Mouse (Mus musculus): Measurements from ENCODE around the gene Cdc25b. TPM values are rescaled to one million over a fixed set of nuclear protein-coding genes. Genes with fewer than 3 reads are reported as not detected.

Cdc25b gene
- polyA plus RNA-seq, 1 experiment from 2014 or later, result 77.7 TPM

- peak overlapping the region; percentile 77 for H3K27ac ChIP-seq (ENCODE audit: low read depth)
- ATAC-seq (peak; percentile 40), DNase-seq (peak; percentile 68)
- H3K9me3 ChIP-seq (ENCODE audit: low read length), result no peaks in the 10 kb centered on the region
- H3K4me3 ChIP-seq (ENCODE audit: low read depth, low read length), result no peak overlapping the region
- 57% methylated on average over 8 of the region's 8 CpGs for WGBS (ENCODE audit: insufficient replicate concordance)
- no peaks in the 10 kb centered on the region for H3K27me3 ChIP-seq (ENCODE audit: insufficient read depth, low read length)
- H3K4me1 ChIP-seq (ENCODE audit: insufficient read depth), result peaks cover 56% of the 10 kb centered on the region
- no peak for TF ChIP-seq CTCF (IDR thresholded peaks at IDR 0.05; ENCODE audit: low read depth)
- TF ChIP-seq EP300 (IDR thresholded peaks at IDR 0.05; ENCODE audit: low read depth), result peak; percentile 100
- peaks cover 9% of the 10 kb centered on the region; the same call in 1 of the 2 replicates for H3K36me3 ChIP-seq (replicated peaks; ENCODE audit: insufficient read depth, low read length)
- H3K9ac ChIP-seq (replicated peaks), result 0 out of 2 replicates have a peak overlapping the region, but pooled peaks have one; percentile 1
- H3K4me2 ChIP-seq (ENCODE audit: low read depth, low read length), result peak overlapping the region; percentile 1; the same call in 1 of the 2 replicates
These were observed 18.9 kb downstream of the Cdc25b start for GRCm38 (mm10) chr2:131205521-131206182.

DNA sequence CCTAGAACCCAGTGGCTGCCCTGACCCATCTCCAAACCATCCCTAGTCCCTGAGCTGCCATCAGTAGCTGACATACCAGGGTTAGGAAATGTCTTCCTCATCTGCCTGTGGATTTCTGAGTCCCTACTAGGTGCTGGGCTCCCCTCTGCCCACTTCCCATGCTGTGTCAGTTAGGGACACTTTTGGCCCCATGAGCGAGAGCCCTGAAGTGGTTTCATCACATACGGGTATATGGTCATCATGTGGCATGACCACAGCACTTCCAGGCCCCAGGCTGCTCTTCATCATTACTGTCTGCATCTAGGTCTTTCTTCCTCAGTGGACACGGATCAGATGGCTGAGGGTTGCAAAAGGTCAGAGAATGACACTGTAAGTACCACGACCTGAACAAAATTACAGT is 20.0 kb downstream of the Cdc25b start, which contains the start of gene Ap5s1:
TSS of gene Ap5s1 (plus strand) at position 301 of the 400 bp plus-strand sequence.
- DNase-seq (peak; percentile 13), ATAC-seq (no peak)
- Histone ChIP-seq H3K4me2 (ENCODE audit: low read depth, low read length) (peak within 1 kb of the TSS; percentile 1; the same call in 1 of the 2 replicates), H3K36me3 (replicated peaks; ENCODE audit: insufficient read depth, low read length) (peaks cover under 1% of the 10 kb centered on the region; the same call in 1 of the 2 replicates), H3K4me3 (ENCODE audit: low read depth, low read length) (no peak within 1 kb of the TSS), H3K9ac (replicated peaks) (0 out of 2 replicates have a peak within 1 kb of the TSS, but pooled peaks have one; percentile 1), H3K27me3 (ENCODE audit: insufficient read depth, low read length) (no peaks in the 10 kb centered on the region), H3K9me3 (ENCODE audit: low read length) (no peaks in the 10 kb centered on the region), H3K4me1 (ENCODE audit: insufficient read depth) (peaks cover 62% of the 10 kb centered on the region), H3K27ac (ENCODE audit: low read depth) (peak within 1 kb of the TSS; percentile 77)
- TF ChIP-seq EP300 (IDR thresholded peaks at IDR 0.05; ENCODE audit: low read depth) (no peak), CTCF (IDR thresholded peaks at IDR 0.05; ENCODE audit: low read depth) (no peak)
- WGBS (ENCODE audit: insufficient replicate concordance), result 74% methylated on average over 4 of the region's 4 CpGs

GRCm38 (mm10) chr2:131208356-131208755 is 21.6 kb downstream of the Cdc25b start:
- 88% methylated on average over 2 of the region's 2 CpGs for WGBS (ENCODE audit: insufficient replicate concordance)

DNA sequence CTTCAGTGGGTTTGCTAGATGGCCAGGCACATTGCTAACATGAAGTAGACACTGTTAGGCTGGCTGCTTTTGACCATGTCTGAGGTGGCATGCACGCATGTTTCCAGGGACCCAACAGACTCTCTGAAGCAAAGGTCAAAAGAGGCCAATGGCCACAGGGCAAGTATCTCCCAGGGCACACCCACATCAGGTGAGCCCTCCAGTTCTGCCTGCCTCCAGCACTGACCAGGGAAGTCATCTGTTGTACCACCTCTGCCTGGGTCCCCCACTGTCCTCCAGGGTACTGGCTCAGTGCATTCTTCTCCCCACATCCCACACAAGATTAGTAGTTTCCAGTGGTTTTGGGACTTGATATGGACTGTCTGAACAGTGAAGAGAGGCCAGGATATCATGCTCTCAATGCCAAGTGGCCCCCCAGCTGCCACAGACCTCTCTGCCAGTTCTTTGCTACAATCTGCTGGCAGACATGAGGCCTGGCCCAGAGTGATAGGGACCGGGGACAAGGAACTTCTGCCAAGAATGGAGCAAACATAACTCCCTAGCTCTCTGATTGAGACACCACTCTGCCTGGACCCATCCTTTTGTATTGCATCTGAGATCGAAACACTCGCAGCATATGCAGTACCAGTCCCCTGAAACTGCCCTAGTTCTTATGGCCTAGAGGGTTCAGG is 22.5 kb downstream of the Cdc25b start:
- ATAC-seq, result peak; percentile 31

More at GRCm38 (mm10) chr2:131208356-131208755, 21.6 kb downstream of the Cdc25b start:
- Histone ChIP-seq H3K9ac (replicated peaks) (no peak overlapping the region), H3K27me3 (ENCODE audit: insufficient read depth, low read length) (no peaks in the 10 kb centered on the region), H3K9me3 (ENCODE audit: low read length) (no peaks in the 10 kb centered on the region), H3K36me3 (replicated peaks; ENCODE audit: insufficient read depth, low read length) (peaks cover 10% of the 10 kb centered on the region), H3K4me3 (ENCODE audit: low read depth, low read length) (no peak overlapping the region), H3K4me1 (ENCODE audit: insufficient read depth) (peaks cover 74% of the 10 kb centered on the region), H3K4me2 (ENCODE audit: low read depth, low read length) (no peak overlapping the region), H3K27ac (ENCODE audit: low read depth) (0 out of 2 replicates have a peak overlapping the region, but pooled peaks have one; percentile 91)
- no peak for DNase-seq
- ATAC-seq, result no peak
- TF ChIP-seq CTCF (IDR thresholded peaks at IDR 0.05; ENCODE audit: low read depth) (no peak), EP300 (IDR thresholded peaks at IDR 0.05; ENCODE audit: low read depth) (no peak)

GRCm38 (mm10) chr2:131209969-131210792 is 23.4 kb downstream of the Cdc25b start:
- H3K4me1 ChIP-seq (ENCODE audit: insufficient read depth), result peaks cover 70% of the 10 kb centered on the region
- H3K4me2 ChIP-seq (ENCODE audit: low read depth, low read length), result peak overlapping the region; percentile 70
- peak overlapping the region; percentile 74 for H3K9ac ChIP-seq (replicated peaks)
- WGBS (ENCODE audit: insufficient replicate concordance), result 1% methylated on average over 50 of the region's 50 CpGs
- H3K4me3 ChIP-seq (ENCODE audit: low read depth, low read length), result peak overlapping the region; percentile 69
- TF ChIP-seq EP300 (IDR thresholded peaks at IDR 0.05; ENCODE audit: low read depth), result 0 out of 2 replicates have a peak, but pooled peaks have one; percentile 65
- TF ChIP-seq CTCF (IDR thresholded peaks at IDR 0.05; ENCODE audit: low read depth), result peak; percentile 100
- ATAC-seq (peak; percentile 91), DNase-seq (peak; percentile 97)
- no peaks in the 10 kb centered on the region for H3K27me3 ChIP-seq (ENCODE audit: insufficient read depth, low read length)
- no peaks in the 10 kb centered on the region for H3K9me3 ChIP-seq (ENCODE audit: low read length)
- peaks cover 10% of the 10 kb centered on the region for H3K36me3 ChIP-seq (replicated peaks; ENCODE audit: insufficient read depth, low read length)
- peak overlapping the region; percentile 91 for H3K27ac ChIP-seq (ENCODE audit: low read depth)

More for the DNA sequence above, 22.5 kb downstream of the Cdc25b start:
- Histone ChIP-seq H3K36me3 (replicated peaks; ENCODE audit: insufficient read depth, low read length) (peaks cover 10% of the 10 kb centered on the region), H3K4me3 (ENCODE audit: low read depth, low read length) (peak overlapping the region; percentile 69; the same call in 1 of the 2 replicates), H3K27me3 (ENCODE audit: insufficient read depth, low read length) (no peaks in the 10 kb centered on the region), H3K4me2 (ENCODE audit: low read depth, low read length) (peak overlapping the region; percentile 70), H3K4me1 (ENCODE audit: insufficient read depth) (peaks cover 75% of the 10 kb centered on the region), H3K9ac (replicated peaks) (peak overlapping the region; percentile 74; the same call in 1 of the 2 replicates), H3K27ac (ENCODE audit: low read depth) (peak overlapping the region; percentile 91), H3K9me3 (ENCODE audit: low read length) (no peaks in the 10 kb centered on the region)
- TF ChIP-seq EP300 (IDR thresholded peaks at IDR 0.05; ENCODE audit: low read depth) (peak; percentile 96), CTCF (IDR thresholded peaks at IDR 0.05; ENCODE audit: low read depth) (no peak)
- peak; percentile 69 for DNase-seq
- WGBS (ENCODE audit: insufficient replicate concordance), result 44% methylated on average over 4 of the region's 4 CpGs
